Mouse (Mus musculus) 416B (cell line): ENCODE data around the gene Gm4792.
A peak's percentile ranks its signal among the peaks of the same experiment; 100 is the strongest.

ENCODE experiments used
- DNase-seq: peaks from one replicate; pipeline ENCODE4 v3.0.0; 2011; ENCODE audit warnings: low read depth

Gm4792 gene

DNA sequence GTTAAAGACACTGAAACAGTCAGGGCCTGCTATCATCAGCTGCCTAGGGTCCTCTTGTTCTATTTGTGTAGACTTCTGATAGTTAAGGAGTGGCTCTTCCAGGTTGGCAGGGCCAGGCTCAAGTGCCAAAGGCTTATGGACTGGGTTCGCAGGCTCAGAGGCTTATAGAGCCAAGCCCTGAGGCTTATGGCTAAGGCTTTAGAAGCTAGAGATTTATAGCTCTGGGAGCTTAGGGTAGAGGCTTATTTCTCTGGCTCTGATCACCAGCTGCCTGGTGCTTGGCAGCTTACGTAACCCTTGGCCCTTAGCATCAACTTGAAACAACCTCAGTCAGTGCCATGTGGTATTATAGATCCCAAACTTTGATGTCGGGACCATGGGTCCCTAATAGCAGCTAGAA, at the start of gene Gm4792:
TSS of gene Gm4792 (minus strand) at position 233 of the 400 bp plus-strand sequence.
- DNase-seq = no peak

DNA sequence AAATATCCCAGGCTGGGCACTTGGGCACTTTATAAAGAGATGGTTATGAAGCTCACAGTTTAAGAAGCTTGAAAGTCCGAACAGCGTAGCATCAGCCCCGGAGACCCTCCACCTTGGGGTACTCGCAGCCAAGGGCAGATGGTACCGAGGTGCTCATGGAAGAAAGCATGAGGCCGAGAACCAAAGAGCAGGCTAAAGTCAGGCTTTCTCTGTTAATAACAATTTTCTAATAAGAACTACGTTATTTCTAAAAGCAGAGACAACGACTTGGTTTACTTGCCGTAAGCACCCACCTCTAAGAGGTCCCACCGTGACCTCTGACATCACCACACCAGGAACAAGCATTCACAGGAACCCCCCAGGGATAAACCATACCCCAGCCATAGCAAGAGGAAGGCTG, 49.5 kb upstream of the Gm4792 start:
- no peak for DNase-seq

DNA sequence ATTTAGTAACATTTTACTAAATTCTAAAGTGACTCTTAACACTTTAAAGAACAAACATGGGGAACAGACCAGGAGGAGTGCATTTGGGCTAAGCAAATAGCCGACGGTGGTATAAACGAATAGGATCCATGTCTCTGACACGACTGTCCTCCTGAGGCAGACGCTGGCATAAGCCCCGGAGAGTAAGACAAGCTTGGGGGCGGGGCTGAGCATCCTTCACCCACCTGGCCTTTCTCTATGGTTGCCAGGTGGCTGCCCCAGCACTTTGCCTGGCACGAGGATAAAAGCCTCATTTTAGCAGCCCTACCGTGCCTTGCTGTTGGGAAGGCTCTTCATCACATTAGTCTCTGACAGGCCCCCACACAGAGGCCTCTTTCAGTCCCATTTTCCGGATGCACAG, 48.8 kb upstream of the Gm4792 start:
- DNase-seq = no peak

DNA sequence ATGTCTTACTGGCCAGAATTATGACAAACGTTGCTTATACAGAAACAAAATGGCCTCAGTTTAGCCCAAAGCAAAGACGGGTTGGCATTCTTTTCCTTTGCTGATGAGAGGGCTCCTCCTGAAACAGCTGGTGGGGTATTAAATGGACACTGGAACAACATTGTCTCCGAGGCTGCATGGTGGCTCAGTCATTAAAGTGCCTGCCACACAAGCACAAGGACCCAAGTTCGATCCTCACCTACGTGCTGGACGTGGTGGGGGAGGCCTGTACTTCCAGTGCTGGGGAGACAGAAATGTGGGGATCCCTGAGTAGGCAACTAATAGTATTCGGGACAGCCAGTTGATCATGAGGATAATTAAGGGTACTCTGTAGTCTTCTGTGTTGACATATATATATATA, 48.1 kb upstream of the Gm4792 start:
- DNase-seq = no peak

DNA sequence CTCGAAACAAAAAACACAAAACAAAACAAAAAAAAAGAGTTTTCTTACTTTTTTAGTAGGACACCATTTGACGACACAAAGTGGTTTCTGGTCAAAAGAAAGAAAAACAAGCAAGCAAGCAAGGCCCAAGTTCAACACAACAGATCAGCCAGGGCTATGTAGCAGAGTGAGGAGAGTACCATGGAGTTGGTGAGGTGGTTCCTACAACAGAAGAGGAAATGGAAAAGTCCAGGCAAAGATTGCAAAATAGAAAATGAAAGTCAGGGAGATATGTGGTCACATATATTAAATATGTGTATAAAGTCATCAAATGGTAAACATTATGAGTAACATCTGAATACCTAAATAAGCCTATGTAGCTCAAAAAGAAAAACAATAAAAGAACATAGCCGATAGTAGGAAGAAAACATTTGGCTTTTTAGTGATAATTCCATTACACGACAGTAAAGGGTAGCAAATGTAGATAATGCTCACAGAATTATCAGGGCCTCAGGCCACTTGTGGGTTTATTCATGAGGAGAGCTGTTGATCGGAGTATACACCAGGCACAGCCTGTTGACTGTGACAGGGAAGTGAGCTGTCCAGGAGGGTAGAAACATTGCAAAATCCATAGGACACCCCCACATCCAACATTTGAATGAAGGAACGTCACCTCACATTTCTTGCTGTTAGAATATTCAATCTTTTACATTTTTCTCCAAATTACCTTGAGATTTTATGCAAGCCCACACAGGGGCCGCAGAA, 47.2 kb upstream of the Gm4792 start:
- DNase-seq = no peak

GRCm38 (mm10) chr10:94344631-94345417, 46.3 kb upstream of the Gm4792 start:
- no peak for DNase-seq

GRCm38 (mm10) chr10:94343581-94343980, 45.1 kb upstream of the Gm4792 start:
- DNase-seq = no peak

GRCm38 (mm10) chr10:94342256-94342655, 43.8 kb upstream of the Gm4792 start:
- DNase-seq = no peak

DNA sequence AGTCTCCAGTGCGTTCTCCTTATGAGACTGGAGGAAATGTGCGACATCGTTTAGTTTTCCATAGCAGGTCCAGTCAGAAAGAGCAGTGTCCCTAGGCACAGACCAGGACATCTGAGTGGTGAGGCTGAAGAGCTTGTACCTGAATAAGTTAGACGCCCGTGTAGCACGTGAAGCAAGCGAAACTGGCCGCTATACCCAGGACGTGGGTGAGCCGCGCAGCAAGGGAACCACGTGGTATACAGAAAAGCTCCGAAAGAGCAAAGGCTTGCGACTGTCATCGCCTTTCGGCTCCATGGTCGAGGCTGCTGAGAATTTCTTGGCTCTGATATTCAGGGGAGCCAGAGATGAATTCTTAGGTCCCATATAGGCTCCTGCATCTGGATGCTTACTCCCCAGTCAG, 43.0 kb upstream of the Gm4792 start:
- no peak for DNase-seq

- DNase-seq = no peak
Measured at GRCm38 (mm10) chr10:94336071-94336470, 37.6 kb upstream of the Gm4792 start.

- no peak for DNase-seq
Measured at GRCm38 (mm10) chr10:94335047-94335446, 36.5 kb upstream of the Gm4792 start.

DNA sequence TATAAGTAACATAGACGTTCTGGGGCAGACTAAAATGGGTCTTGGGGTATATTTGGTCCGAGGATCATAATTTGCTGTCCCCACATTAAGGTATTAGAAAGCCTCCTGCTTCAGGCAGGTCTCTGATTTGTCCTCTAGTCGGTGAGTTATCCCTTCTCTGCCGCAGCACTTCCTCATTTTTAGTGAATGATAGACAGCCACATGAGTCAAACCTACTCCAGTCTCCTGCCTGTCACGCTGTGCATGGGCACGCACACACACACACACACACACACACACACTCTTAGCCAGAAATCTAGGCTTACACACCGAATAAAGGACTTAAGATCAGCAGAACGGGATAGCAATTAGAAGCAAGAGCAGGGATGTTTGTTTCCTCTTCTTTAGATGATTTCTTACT, 34.8 kb upstream of the Gm4792 start:
- peak; percentile 54 for DNase-seq

- no peak for DNase-seq
Measured at GRCm38 (mm10) chr10:94332358-94333137, 34.0 kb upstream of the Gm4792 start.

DNA sequence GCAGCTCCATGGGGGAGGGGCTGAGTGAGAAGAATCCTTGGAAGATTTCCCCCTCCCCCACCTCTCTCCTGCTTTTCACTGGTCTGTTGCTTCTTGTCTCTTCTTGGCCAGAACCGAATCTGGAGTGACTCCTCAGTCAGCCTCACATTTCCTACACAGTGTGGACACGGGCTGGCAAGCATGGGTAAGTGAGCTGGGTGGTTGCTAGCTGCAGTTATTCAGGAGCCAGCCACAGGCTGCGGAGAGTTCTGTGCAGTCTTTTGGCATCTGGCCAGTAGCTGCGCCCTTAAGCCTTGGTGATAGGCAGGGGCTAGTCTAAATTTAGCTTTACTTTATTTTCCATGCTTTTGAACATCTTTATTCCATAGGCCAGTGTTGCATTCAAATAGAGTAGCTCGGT, 31.5 kb upstream of the Gm4792 start:
- DNase-seq = no peak

DNA sequence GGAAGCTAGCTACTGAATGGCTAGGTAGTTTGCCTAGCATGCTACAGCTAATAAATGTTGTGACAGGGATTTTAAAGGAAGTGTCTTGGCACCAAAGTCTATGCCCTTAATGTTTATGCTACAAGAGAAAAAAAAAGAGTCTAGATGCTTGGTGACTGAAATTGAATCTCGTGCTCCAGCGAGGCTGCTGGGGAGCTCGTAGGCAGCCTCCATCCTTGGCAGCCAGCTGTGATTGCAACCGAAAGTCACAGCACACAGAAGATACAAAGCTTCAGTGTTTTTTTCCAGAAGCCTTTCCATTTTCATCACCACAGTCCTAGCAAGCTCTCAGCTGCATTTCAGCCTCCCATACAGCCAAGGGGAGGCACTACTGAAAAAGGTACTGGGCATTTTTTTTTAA, 20.1 kb upstream of the Gm4792 start:
- DNase-seq = no peak

GRCm38 (mm10) chr10:94313146-94313545, 14.6 kb upstream of the Gm4792 start:
- DNase-seq = no peak

DNA sequence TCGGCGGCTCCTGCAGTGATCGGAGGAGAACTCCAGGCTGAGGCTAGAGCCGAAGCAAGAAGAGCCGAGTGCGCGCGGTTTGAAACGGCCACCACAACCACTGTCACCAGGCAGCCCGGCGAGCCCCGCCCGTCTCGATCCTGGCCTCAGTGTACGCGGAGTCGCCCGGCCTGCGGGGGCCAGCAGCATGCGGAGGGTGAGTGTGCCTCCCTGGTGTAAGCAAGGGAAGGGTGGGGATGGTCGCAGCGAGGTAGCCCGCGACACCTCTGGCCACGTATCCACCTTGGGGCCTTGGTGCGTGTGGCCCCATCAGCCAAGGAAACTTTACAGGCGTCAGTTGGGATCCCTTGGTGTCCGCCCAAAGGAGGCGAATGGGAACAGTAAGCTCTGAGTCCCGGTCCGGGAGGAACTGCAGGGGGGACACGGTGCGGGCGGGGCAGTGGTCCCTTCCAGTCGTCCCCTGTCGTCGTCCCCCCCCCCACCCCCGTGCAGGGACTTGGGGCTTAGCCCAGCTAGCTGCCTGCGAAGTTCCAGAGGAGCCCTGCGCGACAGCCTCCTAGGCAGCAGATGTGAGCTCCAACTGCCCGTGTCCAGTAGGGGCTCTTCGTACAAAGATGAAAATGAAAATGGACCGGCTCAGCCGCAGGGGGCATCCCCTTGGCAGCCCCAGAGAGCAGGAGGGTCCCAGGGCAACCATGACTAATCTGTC, 13.7 kb upstream of the Gm4792 start:
- DNase-seq = no peak

GRCm38 (mm10) chr10:94311511-94312006, 13.1 kb upstream of the Gm4792 start, which contains the start of gene Tmcc3:
TSS of gene Tmcc3 (plus strand) at chr10:94311949.
- no peak for DNase-seq

GRCm38 (mm10) chr10:94310499-94311267, 12.2 kb upstream of the Gm4792 start:
- DNase-seq = no peak

DNA sequence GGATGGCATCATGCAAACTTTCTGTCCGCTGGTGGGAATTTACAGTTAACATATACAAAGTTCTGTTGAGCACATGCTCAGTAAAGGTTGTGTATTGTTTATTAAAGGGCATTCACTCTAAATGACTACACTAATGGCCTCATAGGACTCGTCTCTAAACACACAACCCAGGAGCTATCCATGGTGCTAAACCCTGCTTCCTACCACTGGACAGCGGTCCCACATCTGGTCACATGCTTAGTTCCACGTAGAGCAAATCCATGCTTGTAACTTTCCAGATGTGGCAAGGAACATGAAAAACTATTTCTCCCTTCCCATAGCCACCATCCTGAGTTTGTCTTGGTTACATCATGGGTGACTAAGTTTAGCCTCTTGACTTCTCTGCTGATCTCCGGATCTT, 7.0 kb upstream of the Gm4792 start:
- DNase-seq = peak; percentile 26

- DNase-seq = no peak
Measured at GRCm38 (mm10) chr10:94304064-94304657, 5.7 kb upstream of the Gm4792 start.
